Mouse (Mus musculus) stomach, embryonic 14.5 days (tissue): ENCODE measurements at regions not wholly inside any gene's neighbourhood (a gene's known extent, or its start where the extent isn't known, plus 50 kb on each side); places are given as distances from the start of the nearest gene placed in this dataset.

Experiments used
- ATAC-seq: fragments of 200-750 bp; cut with Nextera tagmentation; 2 replicates; pipeline ENCODE4 v1.8.0; 2017; ENCODE audit warnings: low read depth, moderate TSS enrichment; ENCODE audit not compliant: insufficient number of reproducible peaks, insufficient read depth, low FRiP score
- H3K27ac ChIP-seq: fragments of 300-500 bp; sonication (generic); 2 replicates; pipeline ENCODE4 v1.5.1; 2014; ENCODE audit warnings: mild to moderate bottlenecking, low read length, moderate library complexity, mixed read lengths
- H3K27me3 ChIP-seq: fragments of 300-500 bp; sonication (generic); 2 replicates; pipeline ENCODE4 v1.6.1; 2014; ENCODE audit warnings: low read length, control low read depth, mixed read lengths; ENCODE audit not compliant: control insufficient read depth, insufficient read depth
- H3K36me3 ChIP-seq: fragments of 300-500 bp; sonication (generic); 2 replicates; pipeline ENCODE4 v1.6.1; 2014; ENCODE audit warnings: mild to moderate bottlenecking, control low read depth, low read length, moderate library complexity, mixed read lengths; ENCODE audit not compliant: control insufficient read depth, insufficient read depth
- H3K4me1 ChIP-seq: fragments of 300-500 bp; sonication (generic); 2 replicates; pipeline ENCODE4 v1.6.1; 2014; ENCODE audit warnings: low read length, control low read depth, mixed read lengths; ENCODE audit not compliant: control insufficient read depth, insufficient read depth
- H3K4me2 ChIP-seq: fragments of 300-500 bp; sonication (generic); replicated peaks from 2 replicates; pipeline ENCODE4 v1.6.1; 2014; ENCODE audit warnings: low read depth, low read length, control low read depth
- H3K4me3 ChIP-seq: fragments of 300-500 bp; sonication (generic); 2 replicates; pipeline ENCODE4 v1.5.1; 2014; ENCODE audit warnings: low read depth, low read length, control low read depth
- H3K9ac ChIP-seq: fragments of 300-500 bp; sonication (generic); replicated peaks from 2 replicates; pipeline ENCODE4 v1.6.1; 2014; ENCODE audit warnings: low read depth, mild to moderate bottlenecking, control low read depth, low read length, moderate library complexity, mixed read lengths
- H3K9me3 ChIP-seq: fragments of 300-500 bp; sonication (generic); 2 replicates; pipeline ENCODE4 v1.6.1; 2016; ENCODE audit warnings: low read depth, low read length, control low read depth; ENCODE audit not compliant: control insufficient read depth
- WGBS: fragments of 180-500 bp; shearing (Covaris S2); extraction: QIAGEN DNeasy Blood & Tissue Kit; methylation state at CpG from one replicate; pipeline ENCODE4 v1.1.7; 2014; 5-methylcytosine and 5-hydroxymethylcytosine counted together

DNA sequence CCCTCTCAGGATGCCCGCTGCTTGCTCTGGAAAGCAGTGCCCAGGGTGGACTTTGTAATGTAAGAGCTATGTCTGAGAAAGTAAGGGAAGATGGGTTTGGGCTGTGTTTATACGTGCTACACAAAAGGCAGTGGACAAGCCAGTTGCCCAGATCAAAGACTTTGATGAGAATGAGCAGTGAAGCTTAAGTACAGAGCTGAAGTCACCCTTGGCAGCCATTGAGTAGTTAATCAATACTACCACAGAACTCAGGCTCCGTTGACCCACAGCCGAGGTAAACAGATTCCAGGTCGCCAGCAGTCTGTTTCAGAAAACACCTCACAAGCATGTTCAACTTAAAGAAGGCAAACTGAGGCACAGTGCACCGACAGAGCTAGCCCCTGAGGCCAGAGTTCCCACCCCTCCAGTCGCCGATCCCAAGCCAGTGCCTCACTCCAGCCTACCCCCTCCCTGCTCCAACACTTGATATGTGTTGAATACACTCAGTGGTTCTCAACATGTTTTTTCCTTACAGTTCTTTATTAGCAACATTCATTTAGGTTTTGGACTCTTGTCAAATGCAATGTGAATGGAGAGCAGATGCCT, 230.3 kb upstream of the G2e3 start:
- no peak overlapping the region for H3K9ac ChIP-seq
- no peaks in the 10 kb centered on the region for H3K27me3 ChIP-seq
- H3K4me3 ChIP-seq = no peak overlapping the region
- H3K27ac ChIP-seq = no peak overlapping the region
- no peak for ATAC-seq
- no peaks in the 10 kb centered on the region for H3K36me3 ChIP-seq
- H3K4me2 ChIP-seq = no peak overlapping the region
- H3K4me1 ChIP-seq = no peaks in the 10 kb centered on the region
- no peaks in the 10 kb centered on the region for H3K9me3 ChIP-seq
- 79% methylated on average over 8 of the region's 8 CpGs for WGBS

DNA sequence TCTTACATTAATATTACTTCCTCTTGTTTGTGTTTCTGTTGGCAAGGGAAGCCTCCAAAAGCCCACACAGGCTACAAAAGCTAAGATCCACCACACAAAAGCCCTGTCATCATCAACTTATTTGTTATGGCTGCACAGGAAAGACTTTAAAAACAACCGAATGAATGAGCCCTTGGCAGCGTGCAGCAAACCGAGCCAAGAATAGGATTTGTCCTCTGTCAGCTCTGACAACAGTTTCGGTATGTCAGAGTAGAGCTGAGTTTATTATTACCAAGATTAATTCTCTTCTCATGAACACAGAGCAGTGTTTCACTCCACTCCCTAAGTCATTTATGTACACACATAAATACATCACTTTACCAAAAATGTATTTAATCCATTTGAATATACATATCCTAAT, 236.1 kb upstream of the G2e3 start:
- H3K4me3 ChIP-seq = no peak overlapping the region
- no peak overlapping the region for H3K4me2 ChIP-seq
- H3K27me3 ChIP-seq = no peaks in the 10 kb centered on the region
- H3K9ac ChIP-seq = no peak overlapping the region
- H3K9me3 ChIP-seq = no peaks in the 10 kb centered on the region
- peak overlapping the region; percentile 59; the same call in 1 of the 2 replicates for H3K27ac ChIP-seq
- H3K36me3 ChIP-seq = no peaks in the 10 kb centered on the region
- 0 out of 2 replicates have a peak, but pooled peaks cover 4% of the 10 kb centered on the region for H3K4me1 ChIP-seq
- 19% methylated on average over 4 of the region's 4 CpGs for WGBS
- ATAC-seq = peak; percentile 73; the same call in 1 of the 2 replicates

DNA sequence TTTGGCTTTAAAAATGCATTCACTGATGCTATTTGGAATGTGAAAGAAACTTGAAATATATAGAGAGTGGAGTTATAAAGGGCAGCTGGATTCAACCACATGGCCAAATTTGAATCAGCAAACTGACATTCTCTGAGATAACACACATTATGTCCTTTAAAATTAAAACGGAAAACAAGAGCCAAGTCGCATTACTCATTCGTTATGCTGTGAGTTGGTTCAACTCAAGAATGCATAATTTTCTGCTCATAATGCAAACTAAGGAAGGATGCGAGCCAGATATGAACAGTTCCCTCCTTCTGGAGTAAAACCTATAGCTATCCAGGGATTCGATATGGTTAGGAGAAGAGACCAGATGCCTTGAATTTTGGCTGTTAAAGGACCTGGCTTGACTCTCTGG, 239.8 kb upstream of the G2e3 start:
- H3K27me3 ChIP-seq = no peaks in the 10 kb centered on the region
- ATAC-seq = no peak
- 0 out of 2 replicates have a peak, but pooled peaks cover 4% of the 10 kb centered on the region for H3K4me1 ChIP-seq
- no peak overlapping the region for H3K27ac ChIP-seq
- no peak overlapping the region for H3K4me2 ChIP-seq
- H3K36me3 ChIP-seq = no peaks in the 10 kb centered on the region
- 61% methylated on average over 5 of the region's 5 CpGs for WGBS
- H3K9ac ChIP-seq = no peak overlapping the region
- no peaks in the 10 kb centered on the region for H3K9me3 ChIP-seq
- no peak overlapping the region for H3K4me3 ChIP-seq

DNA sequence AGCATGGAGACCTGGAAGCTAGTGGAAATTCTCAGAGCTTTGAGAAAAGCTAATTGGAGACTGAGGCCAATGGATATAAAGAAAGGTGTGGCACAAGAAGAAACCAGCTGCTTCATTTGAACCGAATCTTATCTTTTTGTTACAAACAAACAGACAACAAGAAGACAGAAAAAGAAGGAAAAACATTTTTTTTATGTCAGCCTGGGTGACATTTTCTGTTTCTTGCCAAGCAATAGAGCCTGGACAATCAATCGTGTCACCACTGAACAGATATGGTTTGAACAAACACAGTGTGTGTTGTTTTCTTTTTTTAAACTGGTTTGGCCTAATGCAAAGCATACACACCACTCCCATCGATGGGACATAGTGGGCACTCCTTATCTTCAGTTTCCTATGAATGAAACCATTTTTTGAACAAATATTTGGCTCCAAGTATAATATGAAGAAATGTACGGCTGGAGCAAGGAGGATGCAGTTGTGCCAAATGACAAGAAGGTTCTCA, 244.3 kb upstream of the G2e3 start:
- no peak overlapping the region for H3K4me3 ChIP-seq
- H3K9ac ChIP-seq = no peak overlapping the region
- H3K9me3 ChIP-seq = no peaks in the 10 kb centered on the region
- 70% methylated on average over 4 of the region's 4 CpGs for WGBS
- no peak for ATAC-seq
- H3K4me2 ChIP-seq = no peak overlapping the region
- H3K4me1 ChIP-seq = no peaks in the 10 kb centered on the region
- H3K36me3 ChIP-seq = no peaks in the 10 kb centered on the region
- H3K27ac ChIP-seq = no peak overlapping the region
- no peaks in the 10 kb centered on the region for H3K27me3 ChIP-seq

DNA sequence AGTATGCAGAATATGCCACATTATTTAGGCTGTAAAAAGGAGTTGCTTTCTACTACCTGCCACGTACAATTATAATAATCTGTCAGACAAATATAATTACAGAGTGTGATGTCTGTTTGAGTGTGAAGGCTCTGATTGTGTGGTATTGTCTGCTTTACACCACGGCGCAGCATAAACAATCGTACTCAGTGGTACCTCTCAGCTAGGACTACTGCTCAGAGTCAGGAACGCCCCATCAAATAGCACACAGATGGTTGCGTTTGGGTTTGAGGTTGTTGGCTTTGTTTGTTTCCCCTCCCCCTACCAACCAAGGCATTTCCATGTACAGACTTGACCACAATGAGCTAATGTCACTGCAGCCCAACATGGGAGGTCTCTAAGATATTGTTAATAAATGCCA, 246.2 kb upstream of the G2e3 start:
- no peak overlapping the region for H3K4me2 ChIP-seq
- no peaks in the 10 kb centered on the region for H3K27me3 ChIP-seq
- WGBS = 79% methylated on average over 6 of the region's 6 CpGs
- no peaks in the 10 kb centered on the region for H3K9me3 ChIP-seq
- no peak overlapping the region for H3K9ac ChIP-seq
- no peaks in the 10 kb centered on the region for H3K4me1 ChIP-seq
- no peaks in the 10 kb centered on the region for H3K36me3 ChIP-seq
- no peak overlapping the region for H3K27ac ChIP-seq
- H3K4me3 ChIP-seq = no peak overlapping the region
- no peak for ATAC-seq

DNA sequence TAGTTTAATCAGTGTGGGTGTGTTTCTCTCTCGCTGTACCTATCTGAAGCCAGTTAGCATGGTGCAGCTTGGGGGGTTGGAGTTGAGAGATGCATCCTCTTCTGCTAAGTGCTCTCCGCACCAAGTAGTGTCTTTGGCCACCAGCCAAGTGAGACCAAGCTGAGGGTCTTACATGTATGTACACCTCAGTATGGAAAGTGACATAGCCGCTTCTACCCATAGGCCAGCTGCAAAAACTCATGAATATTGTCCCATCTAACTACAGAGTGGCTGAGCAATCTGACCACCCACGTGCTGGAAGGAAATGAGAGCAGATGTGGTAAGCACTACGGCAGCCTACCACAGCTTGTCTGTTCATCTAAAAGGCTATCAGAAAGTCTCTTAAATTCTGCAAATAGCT, 247.0 kb upstream of the G2e3 start:
- peak; percentile 69; the same call in 1 of the 2 replicates for ATAC-seq

DNA sequence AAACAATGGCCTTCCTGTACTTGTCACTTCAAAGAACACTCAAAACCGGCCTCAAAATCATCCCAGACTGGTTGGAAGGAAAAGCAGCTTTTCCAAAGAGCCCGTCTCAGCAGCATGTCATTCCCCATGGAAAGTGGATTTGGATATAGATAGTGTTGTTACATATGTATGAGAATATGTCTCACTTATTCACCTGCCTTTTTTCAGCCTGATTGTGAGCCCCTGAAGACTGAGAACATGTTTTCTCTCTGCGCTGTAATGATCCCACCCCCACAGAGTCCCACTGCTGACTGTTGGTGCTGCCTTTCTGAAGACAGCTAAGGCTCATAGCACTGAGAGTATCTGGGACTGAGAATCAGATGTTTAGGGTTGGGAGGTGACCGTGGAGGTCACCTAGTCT, 251.9 kb upstream of the G2e3 start:
- Histone ChIP-seq H3K4me1 (no peaks in the 10 kb centered on the region), H3K4me2 (no peak overlapping the region), H3K36me3 (no peaks in the 10 kb centered on the region), H3K4me3 (no peak overlapping the region), H3K27me3 (no peaks in the 10 kb centered on the region), H3K27ac (no peak overlapping the region), H3K9ac (no peak overlapping the region), H3K9me3 (no peaks in the 10 kb centered on the region)
- 60% methylated on average over 4 of the region's 4 CpGs for WGBS
- no peak for ATAC-seq

More for the DNA sequence above, 247.0 kb upstream of the G2e3 start:
- H3K9ac ChIP-seq = no peak overlapping the region
- H3K4me2 ChIP-seq = no peak overlapping the region
- H3K36me3 ChIP-seq = no peaks in the 10 kb centered on the region
- no peaks in the 10 kb centered on the region for H3K9me3 ChIP-seq
- 0 out of 2 replicates have a peak overlapping the region, but pooled peaks have one; percentile 39 for H3K27ac ChIP-seq
- no peaks in the 10 kb centered on the region for H3K4me1 ChIP-seq
- 58% methylated on average over 5 of the region's 5 CpGs for WGBS
- no peaks in the 10 kb centered on the region for H3K27me3 ChIP-seq
- no peak overlapping the region for H3K4me3 ChIP-seq

DNA sequence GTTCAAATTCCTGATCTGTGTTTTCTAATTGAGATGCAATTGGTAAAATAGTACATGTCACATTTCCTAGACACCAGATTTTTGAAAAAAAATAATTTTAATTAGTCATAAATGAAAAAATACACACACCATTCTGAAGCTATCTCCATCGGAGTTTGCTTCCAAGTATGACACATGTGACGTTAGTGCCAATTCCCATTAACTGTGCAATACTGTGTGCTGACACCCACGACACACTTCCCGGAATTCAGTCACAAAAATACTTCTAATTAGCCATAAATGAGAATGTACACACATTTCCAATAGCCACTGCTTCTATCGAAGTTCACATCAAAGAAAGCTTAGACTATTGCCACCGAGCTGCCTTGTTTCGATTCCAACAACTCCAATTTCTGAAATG, 258.5 kb upstream of the G2e3 start:
- Histone ChIP-seq H3K27ac (no peak overlapping the region), H3K9me3 (no peaks in the 10 kb centered on the region), H3K27me3 (no peaks in the 10 kb centered on the region), H3K9ac (no peak overlapping the region), H3K36me3 (no peaks in the 10 kb centered on the region), H3K4me3 (no peak overlapping the region), H3K4me2 (no peak overlapping the region), H3K4me1 (peaks cover 4% of the 10 kb centered on the region; the same call in 1 of the 2 replicates)
- 62% methylated on average over 7 of the region's 7 CpGs for WGBS
- ATAC-seq = no peak

DNA sequence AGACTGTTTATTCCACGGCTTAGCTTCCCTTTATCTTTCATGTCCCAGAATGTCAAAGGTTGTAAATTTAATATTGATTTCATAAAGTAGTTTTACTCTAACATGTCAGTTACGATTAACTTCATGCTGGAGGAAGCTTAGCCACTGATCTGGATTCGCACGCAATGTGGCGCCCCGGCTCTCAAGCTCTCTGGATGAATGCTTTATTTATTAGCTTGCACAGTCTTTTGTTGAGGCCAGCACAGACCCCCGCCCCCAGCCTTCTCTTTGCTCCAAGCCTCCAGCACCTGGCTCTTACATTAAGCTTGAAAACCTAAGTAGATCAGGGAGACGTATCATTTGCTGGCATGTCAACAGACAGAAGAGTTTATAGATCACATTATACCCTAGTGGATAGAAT, 266.1 kb upstream of the G2e3 start:
- 37% methylated on average over 8 of the region's 8 CpGs for WGBS
- H3K4me2 ChIP-seq = no peak overlapping the region
- no peak for ATAC-seq
- H3K9me3 ChIP-seq = no peaks in the 10 kb centered on the region
- no peak overlapping the region for H3K27ac ChIP-seq
- H3K4me3 ChIP-seq = no peak overlapping the region
- H3K36me3 ChIP-seq = no peaks in the 10 kb centered on the region
- no peaks in the 10 kb centered on the region for H3K27me3 ChIP-seq
- H3K4me1 ChIP-seq = 0 out of 2 replicates have a peak, but pooled peaks cover 6% of the 10 kb centered on the region
- H3K9ac ChIP-seq = no peak overlapping the region
